Comparison of ENCODE assay signal across 16 mouse cellular contexts in the genomic region with DNA sequence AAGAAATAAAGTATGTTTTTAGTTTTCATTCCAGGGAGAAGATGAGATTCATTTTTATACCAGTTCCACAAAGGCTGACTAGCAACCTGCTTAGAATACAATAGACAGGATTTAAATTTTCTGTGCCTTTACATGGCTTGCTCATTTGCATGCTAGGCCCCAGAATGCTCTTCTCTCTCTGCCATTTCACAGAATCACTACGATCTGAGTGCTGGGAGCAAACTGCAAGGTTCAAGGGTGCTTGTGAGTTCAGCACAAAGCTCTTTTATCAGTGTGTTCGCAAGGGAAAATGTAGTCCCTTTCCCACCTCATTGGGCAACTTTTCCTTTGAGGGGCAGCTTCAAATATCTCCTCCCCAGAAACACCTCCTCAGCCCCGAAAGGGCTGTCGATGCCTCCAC.
DNase-seq lines count a peak whose midpoint lies in the region; ATAC-seq and TF ChIP-seq lines count a peak whose summit lies in the region.
"Had no signal": no experiment of that assay in that cellular context is flagged by ENCODE, and none has a peak within 500 bp of the region (broad histone marks: within the 10 kb centered on the region; RNA-seq: fewer than 3 reads in every experiment).

No protein-coding gene starts in this region.

- H3K4me2 ChIP-seq in heart, embryonic 11.5 days = peak overlapping the region; percentile 59
- peak overlapping the region; percentile 44 for H3K4me2 ChIP-seq in forebrain, embryonic 12.5 days
- H3K4me2 ChIP-seq: lung, embryonic 15.5 days had no signal

- intact Hi-C loops in heart, postnatal 25 days (cut with DNase I) = no loop called here

- no peak for DNase-seq in heart, postnatal 25 days (ENCODE audit: low spot score)
- DNase-seq in midbrain, embryonic 10.5 days (ENCODE audit: low spot score) = peak; percentile 13
- no peak for DNase-seq in c-Kit-positive CD71-positive TER-119-positive erythroid progenitor cells, embryonic 14.5 days (ENCODE audit: low spot score)
- DNase-seq in gastrocnemius, adult 18-20 months (ENCODE audit: low spot score) = no peak
- no peak for DNase-seq in cerebellum, adult 11 months
- DNase-seq: adrenal gland, postnatal 36 days; cerebellum, postnatal 36 days; heart, postnatal 36 days; kidney, postnatal 36 days; left cerebral cortex, postnatal 4 days; right cerebral cortex, adult 18-20 months had no signal

- no peak for TF ChIP-seq EP300 in ES-Bruce4 (IDR thresholded peaks at IDR 0.05; ENCODE audit: insufficient read depth, low read depth, low read length)

- H3K36me3 ChIP-seq in heart, embryonic 11.5 days (ENCODE audit: control insufficient read depth, insufficient read depth, low read length) = no peaks in the 10 kb centered on the region
- H3K36me3 ChIP-seq in ES-Bruce4 (ENCODE audit: control insufficient read depth, insufficient read depth, low read length, poor library complexity, severe bottlenecking) = no peaks in the 10 kb centered on the region
- H3K36me3 ChIP-seq in forebrain, embryonic 12.5 days (replicated peaks) = no peaks in the 10 kb centered on the region
- H3K36me3 ChIP-seq in midbrain, embryonic 10.5 days = no peaks in the 10 kb centered on the region
- H3K36me3 ChIP-seq: lung, embryonic 15.5 days had no signal

- TF ChIP-seq CTCF in ES-Bruce4 (IDR thresholded peaks at IDR 0.05; ENCODE audit: low read depth, low read length) = no peak

- 27% methylated on average over 4 of the region's 4 CpGs for WGBS in heart, embryonic 11.5 days (ENCODE audit: insufficient replicate concordance)
- 7% methylated on average over 4 of the region's 4 CpGs for WGBS in forebrain, embryonic 12.5 days
- WGBS in midbrain, embryonic 10.5 days = 8% methylated on average over 4 of the region's 4 CpGs

- H3K27ac ChIP-seq in heart, embryonic 11.5 days (ENCODE audit: low read depth, low read length) = no peak overlapping the region
- H3K27ac ChIP-seq in ES-Bruce4 (ENCODE audit: insufficient read depth, low read length) = peak overlapping the region; percentile 92
- H3K27ac ChIP-seq in forebrain, embryonic 12.5 days = peak overlapping the region; percentile 32; the same call in 1 of the 2 replicates
- peak overlapping the region; percentile 79 for H3K27ac ChIP-seq in midbrain, embryonic 10.5 days (replicated peaks)
- H3K27ac ChIP-seq: lung, embryonic 15.5 days had no signal

- peak overlapping the region; percentile 16 for H3K4me3 ChIP-seq in heart, embryonic 11.5 days (ENCODE audit: low read depth, low read length)
- H3K4me3 ChIP-seq in ES-Bruce4 (ENCODE audit: low read depth, low read length) = no peak overlapping the region
- no peak overlapping the region for H3K4me3 ChIP-seq in forebrain, embryonic 12.5 days (replicated peaks)
- peak overlapping the region; percentile 38 for H3K4me3 ChIP-seq in midbrain, embryonic 10.5 days
- H3K4me3 ChIP-seq: lung, embryonic 15.5 days; myocyte had no signal

- H3K4me1 ChIP-seq in heart, embryonic 11.5 days (ENCODE audit: control insufficient read depth, insufficient read depth, low read length) = no peaks in the 10 kb centered on the region
- peaks cover 5% of the 10 kb centered on the region for H3K4me1 ChIP-seq in ES-Bruce4 (ENCODE audit: control insufficient read depth, insufficient read depth, low read length)
- peaks cover 21% of the 10 kb centered on the region for H3K4me1 ChIP-seq in forebrain, embryonic 12.5 days
- peaks cover 32% of the 10 kb centered on the region for H3K4me1 ChIP-seq in midbrain, embryonic 10.5 days
- H3K4me1 ChIP-seq: lung, embryonic 15.5 days had no signal

- TF ChIP-seq POLR2A in ES-Bruce4 (IDR thresholded peaks at IDR 0.05; ENCODE audit: insufficient read depth, low read length) = no peak

- H3K9me3 ChIP-seq in heart, embryonic 11.5 days (replicated peaks; ENCODE audit: control insufficient read depth, low read length) = no peaks in the 10 kb centered on the region
- no peaks in the 10 kb centered on the region for H3K9me3 ChIP-seq in ES-Bruce4 (replicated peaks; ENCODE audit: control insufficient read depth, insufficient read depth, low read length, poor library complexity, severe bottlenecking)
- no peaks in the 10 kb centered on the region for H3K9me3 ChIP-seq in forebrain, embryonic 12.5 days
- H3K9me3 ChIP-seq in midbrain, embryonic 10.5 days (replicated peaks) = no peaks in the 10 kb centered on the region
- H3K9me3 ChIP-seq: lung, embryonic 15.5 days had no signal

- ATAC-seq in heart, embryonic 11.5 days (replicated peaks; ENCODE audit: insufficient number of reproducible peaks, low FRiP score, low TSS enrichment) = no peak
- ATAC-seq in forebrain, embryonic 12.5 days (ENCODE audit: low FRiP score) = no peak

- no peak overlapping the region for H3K9ac ChIP-seq in heart, embryonic 11.5 days (ENCODE audit: low read depth, low read length)
- peak overlapping the region; percentile 63 for H3K9ac ChIP-seq in ES-Bruce4 (ENCODE audit: low read depth, poor library complexity, severe bottlenecking)
- no peak overlapping the region for H3K9ac ChIP-seq in forebrain, embryonic 12.5 days
- H3K9ac ChIP-seq: lung, embryonic 15.5 days had no signal

- no peaks in the 10 kb centered on the region for H3K27me3 ChIP-seq in heart, embryonic 11.5 days (ENCODE audit: control insufficient read depth, insufficient read depth, low read length)
- H3K27me3 ChIP-seq in ES-Bruce4 (ENCODE audit: control insufficient read depth, insufficient read depth, low read length, poor library complexity, severe bottlenecking) = no peaks in the 10 kb centered on the region
- H3K27me3 ChIP-seq in forebrain, embryonic 12.5 days = peaks cover 4% of the 10 kb centered on the region; the same call in 1 of the 2 replicates
- no peaks in the 10 kb centered on the region for H3K27me3 ChIP-seq in midbrain, embryonic 10.5 days (ENCODE audit: low read depth, poor library complexity, severe bottlenecking)
- H3K27me3 ChIP-seq: lung, embryonic 15.5 days had no signal

Comparison
In these comparisons a context has a peak if more than half of its experiments do, and no peak if none do; other contexts are left out.
1. H3K4me3 ChIP-seq: peak in heart, embryonic 11.5 days (single experiment) and midbrain, embryonic 10.5 days (single experiment); none in ES-Bruce4 (single experiment) and forebrain, embryonic 12.5 days (single experiment).